ENCODE assay signal across 24 mouse cellular contexts in the genomic region with DNA sequence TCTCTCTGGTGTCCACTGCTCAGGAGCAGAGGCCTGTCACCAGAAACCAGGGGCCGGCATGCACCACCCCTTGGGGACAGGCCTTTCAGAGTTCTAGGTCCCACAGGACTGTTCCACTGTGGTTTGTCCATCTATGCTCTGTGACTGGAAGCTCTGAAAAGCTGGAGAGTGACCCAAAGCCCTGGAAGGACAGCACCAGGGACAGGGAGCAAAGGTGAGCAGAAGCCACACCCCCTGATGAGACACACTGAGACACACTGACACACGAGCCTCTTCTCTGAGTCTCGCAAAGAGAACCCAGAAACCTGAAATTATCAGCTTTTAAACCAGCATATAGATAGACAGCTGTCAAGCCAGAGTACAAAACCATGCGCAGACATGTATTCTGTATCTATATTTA.
A peak's percentile ranks its signal among the peaks of the same experiment; 100 is the strongest.
DNase-seq lines count a peak whose midpoint lies in the region; ATAC-seq and TF ChIP-seq lines count a peak whose summit lies in the region.
"Had no signal": no experiment of that assay in that cellular context is flagged by ENCODE, and none has a peak within 500 bp of the region (broad histone marks: within the 10 kb centered on the region; RNA-seq: fewer than 3 reads in every experiment).

No protein-coding gene starts in this region.

- WGBS in heart, embryonic 13.5 days, result 72% methylated on average over 4 of the region's 4 CpGs
- 82% methylated on average over 4 of the region's 4 CpGs for WGBS in heart, adult 2 months
- 58% methylated on average over 4 of the region's 4 CpGs for WGBS in liver, embryonic 16.5 days (ENCODE audit: insufficient replicate concordance)
- 80% methylated on average over 4 of the region's 4 CpGs for WGBS in kidney, embryonic 14.5 days

- peaks cover 64% of the 10 kb centered on the region for H3K4me1 ChIP-seq in heart, embryonic 13.5 days
- H3K4me1 ChIP-seq in heart, adult 2 months (ENCODE audit: control insufficient read depth, insufficient read depth, low read length), result peaks cover 8% of the 10 kb centered on the region
- no peaks in the 10 kb centered on the region; the same call in 1 of the 2 replicates for H3K4me1 ChIP-seq in liver, embryonic 16.5 days (ENCODE audit: control insufficient read depth, low read depth, low read length)
- no peaks in the 10 kb centered on the region for H3K4me1 ChIP-seq in kidney, embryonic 14.5 days (ENCODE audit: control insufficient read depth, insufficient read depth, low read length)
- H3K4me1 ChIP-seq: embryonic facial prominence, embryonic 15.5 days; intestine, embryonic 15.5 days had no signal

- no peak overlapping the region for H3K4me3 ChIP-seq in heart, embryonic 13.5 days
- H3K4me3 ChIP-seq in heart, adult 2 months, result no peak overlapping the region
- no peak overlapping the region for H3K4me3 ChIP-seq in liver, embryonic 16.5 days (ENCODE audit: low read depth, low read length)
- no peak overlapping the region for H3K4me3 ChIP-seq in kidney, embryonic 14.5 days (ENCODE audit: low read length)
- H3K4me3 ChIP-seq: embryonic facial prominence, embryonic 15.5 days; erythroblast, embryonic 14.5 days; forebrain, embryonic 10.5 days; gastrocnemius, adult 2 months; hindbrain, embryonic 10.5 days; intestine, embryonic 15.5 days; kidney, embryonic 15.5 days had no signal

- no peaks in the 10 kb centered on the region for H3K27me3 ChIP-seq in heart, embryonic 13.5 days (replicated peaks)
- no peaks in the 10 kb centered on the region for H3K27me3 ChIP-seq in heart, adult 2 months (ENCODE audit: control insufficient read depth, insufficient read depth, low read length)
- no peaks in the 10 kb centered on the region for H3K27me3 ChIP-seq in liver, embryonic 16.5 days (ENCODE audit: control insufficient read depth, insufficient read depth, low read depth, low read length)
- H3K27me3 ChIP-seq in kidney, embryonic 14.5 days (ENCODE audit: control insufficient read depth, insufficient read depth, low read length), result no peaks in the 10 kb centered on the region
- H3K27me3 ChIP-seq: embryonic facial prominence, embryonic 15.5 days; intestine, embryonic 15.5 days; kidney, embryonic 15.5 days had no signal

- no peaks in the 10 kb centered on the region for H3K9me3 ChIP-seq in heart, embryonic 13.5 days
- no peaks in the 10 kb centered on the region for H3K9me3 ChIP-seq in liver, embryonic 16.5 days (replicated peaks; ENCODE audit: control insufficient read depth, low read length)
- H3K9me3 ChIP-seq in kidney, embryonic 14.5 days (ENCODE audit: control insufficient read depth, low read length), result no peaks in the 10 kb centered on the region
- H3K9me3 ChIP-seq: embryonic facial prominence, embryonic 15.5 days; forebrain, embryonic 10.5 days; hindbrain, embryonic 10.5 days; intestine, embryonic 15.5 days; kidney, embryonic 15.5 days had no signal

- no peak for TF ChIP-seq POLR2A in heart, adult 2 months (IDR thresholded peaks at IDR 0.05; ENCODE audit: insufficient read depth, low read depth, low read length)

- no peak overlapping the region for H3K4me2 ChIP-seq in heart, embryonic 13.5 days
- H3K4me2 ChIP-seq in liver, embryonic 16.5 days (ENCODE audit: low read depth, low read length), result no peak overlapping the region
- no peak overlapping the region for H3K4me2 ChIP-seq in kidney, embryonic 14.5 days (replicated peaks; ENCODE audit: low read depth, low read length)
- H3K4me2 ChIP-seq: embryonic facial prominence, embryonic 15.5 days; hindbrain, embryonic 14.5 days; intestine, embryonic 15.5 days; kidney, embryonic 15.5 days had no signal

- peaks cover 86% of the 10 kb centered on the region for H3K36me3 ChIP-seq in heart, embryonic 13.5 days
- no peaks in the 10 kb centered on the region for H3K36me3 ChIP-seq in heart, adult 2 months (ENCODE audit: control insufficient read depth, insufficient read depth, low read length)
- no peaks in the 10 kb centered on the region for H3K36me3 ChIP-seq in liver, embryonic 16.5 days (ENCODE audit: control insufficient read depth, insufficient read depth)
- peaks cover 63% of the 10 kb centered on the region for H3K36me3 ChIP-seq in kidney, embryonic 14.5 days (ENCODE audit: control insufficient read depth, insufficient read depth, low read length)

- intact Hi-C loops in heart, adult 2 months (cut with DNase I), result loop anchor here (5.0 kb wide), 1 partner anchor 121 kb away; a partner anchor contains a TSS

- no peak for TF ChIP-seq EP300 in heart, adult 2 months (IDR thresholded peaks at IDR 0.05; ENCODE audit: insufficient read depth, low read depth, low read length)

- H3K9ac ChIP-seq in heart, embryonic 13.5 days, result no peak overlapping the region
- no peak overlapping the region for H3K9ac ChIP-seq in heart, adult 2 months (ENCODE audit: low read depth, low read length)
- H3K9ac ChIP-seq in liver, embryonic 16.5 days (ENCODE audit: low read depth, low read length), result no peak overlapping the region
- H3K9ac ChIP-seq in kidney, embryonic 14.5 days (ENCODE audit: low read depth, low read length), result no peak overlapping the region
- H3K9ac ChIP-seq: embryonic facial prominence, embryonic 15.5 days; hindbrain, embryonic 14.5 days; intestine, embryonic 15.5 days; kidney, embryonic 15.5 days had no signal

- H3K79me2 ChIP-seq in heart, adult 2 months (replicated peaks; ENCODE audit: control insufficient read depth, insufficient read depth, low read length), result no peaks in the 10 kb centered on the region

- TF ChIP-seq CTCF in heart, adult 2 months (IDR thresholded peaks at IDR 0.05), result no peak

- peak; percentile 42 to 54 for DNase-seq in adrenal gland, postnatal 36 days
- DNase-seq in adrenal gland, adult 18-20 months (ENCODE audit: low spot score in 2 of 2), result no peak
- DNase-seq in heart, adult 2 months, result no peak
- no peak for DNase-seq in liver
- DNase-seq: adrenal gland, adult 8-10 months; cerebellum, adult 11 months; cerebellum, adult 8-10 months; cerebellum, postnatal 14 days; embryo, embryonic 11 days; gastrocnemius, adult 2 months; gastrocnemius, postnatal 25 days; heart, postnatal 14 days; kidney, adult 18-20 months had no signal

- peak overlapping the region; percentile 94; the same call in 1 of the 2 replicates for H3K27ac ChIP-seq in heart, embryonic 13.5 days (replicated peaks)
- no peak overlapping the region; the same call in 1 of the 2 replicates for H3K27ac ChIP-seq in heart, adult 2 months
- no peak overlapping the region for H3K27ac ChIP-seq in liver, embryonic 16.5 days (ENCODE audit: low read length)
- no peak overlapping the region for H3K27ac ChIP-seq in kidney, embryonic 14.5 days (ENCODE audit: low read depth, low read length)
- H3K27ac ChIP-seq: embryonic facial prominence, embryonic 15.5 days; forebrain, embryonic 10.5 days; hindbrain, embryonic 10.5 days; hindbrain, embryonic 14.5 days; intestine, embryonic 15.5 days; kidney, embryonic 15.5 days had no signal

- ATAC-seq in heart, embryonic 13.5 days (ENCODE audit: extremely low read depth, insufficient number of reproducible peaks, low FRiP score, low TSS enrichment), result no peak
- ATAC-seq in liver, embryonic 16.5 days (ENCODE audit: low read depth), result peak; percentile 36; the same call in 1 of the 2 replicates
- ATAC-seq in kidney, embryonic 14.5 days (ENCODE audit: low FRiP score, low TSS enrichment), result no peak
- ATAC-seq: forebrain, embryonic 14.5 days; intestine, embryonic 15.5 days had no signal

Comparison
In these comparisons a context has a peak if more than half of its experiments do, and no peak if none do; other contexts are left out.
1. DNase-seq: peak in adrenal gland, postnatal 36 days (2 of 2); none in adrenal gland, adult 18-20 months (0 of 2), heart, adult 2 months (0 of 2) and liver (single experiment).